Mouse (Mus musculus) lung, postnatal 0 days (tissue): Measurements from ENCODE around the gene Xdh. TPM values are rescaled to one million over a fixed set of nuclear protein-coding genes. Genes with fewer than 3 reads are reported as not detected.

Source experiments
- ATAC-seq: fragments of 200-750 bp; cut with Nextera tagmentation; 2 replicates; pipeline ENCODE4 v1.8.0; 2017; ENCODE audit warnings: moderate library complexity
- DNase-seq: peaks from one replicate; pipeline ENCODE4 v3.0.0-alpha.2; 2016; ENCODE audit warnings: low spot score
- H3K27ac ChIP-seq: fragments of 300-500 bp; sonication (generic); 2 replicates; pipeline ENCODE4 v1.5.1; 2014; ENCODE audit warnings: antibody characterized with exemption, mild to moderate bottlenecking, low read length, mixed read lengths
- H3K27me3 ChIP-seq: fragments of 300-500 bp; sonication (generic); replicated peaks from 2 replicates; pipeline ENCODE4 v1.6.1; 2014; ENCODE audit warnings: low read length, mixed read lengths; ENCODE audit not compliant: insufficient read depth
- H3K36me3 ChIP-seq: fragments of 300-500 bp; sonication (generic); 2 replicates; pipeline ENCODE4 v1.6.1; 2014; ENCODE audit warnings: low read length, mixed read lengths; ENCODE audit not compliant: insufficient read depth
- H3K4me1 ChIP-seq: fragments of 300-500 bp; sonication (generic); 2 replicates; pipeline ENCODE4 v1.6.1; 2014; ENCODE audit warnings: antibody characterized with exemption, low read depth, low read length, mixed read lengths; ENCODE audit not compliant: insufficient read depth
- H3K4me2 ChIP-seq: fragments of 300-500 bp; sonication (generic); replicated peaks from 2 replicates; pipeline ENCODE4 v1.6.1; 2014; ENCODE audit warnings: low read depth, mild to moderate bottlenecking, low read length, moderate library complexity, mixed read lengths
- H3K4me3 ChIP-seq: fragments of 300-500 bp; sonication (generic); 2 replicates; pipeline ENCODE4 v1.5.1; 2014; ENCODE audit warnings: low read depth, low read length
- H3K9ac ChIP-seq: fragments of 300-500 bp; sonication (generic); replicated peaks from 2 replicates; pipeline ENCODE4 v1.6.1; 2014; ENCODE audit warnings: low read depth, mild to moderate bottlenecking
- H3K9me3 ChIP-seq: fragments of 300-500 bp; sonication (generic); 2 replicates; pipeline ENCODE4 v1.6.1; 2016; ENCODE audit warnings: low read length, mixed read lengths
- CTCF ChIP-seq: IDR thresholded peaks from 2 replicates; pipeline ENCODE4 v1.5.1; 2016; ENCODE audit warnings: antibody characterized with exemption, mild to moderate bottlenecking
- EP300 ChIP-seq: IDR thresholded peaks from 2 replicates; pipeline ENCODE4 v1.6.1; 2016; ENCODE audit warnings: antibody characterized with exemption, mild to moderate bottlenecking, control low read depth
- WGBS: fragments of 180-500 bp; shearing (Covaris S2); extraction: QIAGEN DNeasy Blood & Tissue Kit; methylation state at CpG from one replicate; pipeline ENCODE4 v1.1.7; 2014; 5-methylcytosine and 5-hydroxymethylcytosine counted together
- polyA plus RNA-seq: library from polyadenylated mRNA; unstranded; fragments of >200 nt; fragmentation: Nextera tagmentation; extraction: Ambion mirVana; gene quantifications from 2 replicates; pipeline ENCODE4 v1.2.1, GENCODE M21; 2015

The Xdh gene
- polyA plus RNA-seq, 1 experiment from 2014 or later, result 34.0 TPM

DNA sequence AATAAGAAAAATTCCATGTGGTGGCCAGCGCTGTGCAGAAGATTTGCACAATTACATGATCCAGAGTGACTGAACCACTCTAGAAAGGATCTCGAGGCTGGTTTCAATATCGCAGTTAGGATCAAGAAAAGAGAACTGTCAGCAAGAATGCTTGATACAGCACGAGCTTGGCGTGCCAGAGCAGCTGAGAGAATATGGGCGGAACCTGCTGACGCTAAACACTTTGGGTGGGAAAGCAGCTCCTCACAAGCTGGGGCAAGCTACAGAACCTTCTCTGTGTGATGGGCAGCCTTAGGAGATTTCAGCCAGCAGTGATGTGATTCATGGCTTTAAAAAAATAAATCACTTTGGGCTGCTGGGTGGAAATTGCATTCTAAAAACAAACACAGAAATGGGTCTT, 12.9 kb downstream of the Xdh start:
- Histone ChIP-seq H3K4me3 (no peak overlapping the region), H3K27me3 (no peaks in the 10 kb centered on the region), H3K27ac (no peak overlapping the region), H3K9ac (no peak overlapping the region), H3K9me3 (no peaks in the 10 kb centered on the region), H3K4me1 (0 out of 2 replicates have a peak, but pooled peaks cover 3% of the 10 kb centered on the region), H3K4me2 (no peak overlapping the region), H3K36me3 (peaks cover 5% of the 10 kb centered on the region; the same call in 1 of the 2 replicates)
- TF ChIP-seq EP300 (no peak), CTCF (no peak)
- no peak for DNase-seq
- 60% methylated on average over 7 of the region's 7 CpGs for WGBS
- peak; percentile 23; the same call in 1 of the 2 replicates for ATAC-seq

DNA sequence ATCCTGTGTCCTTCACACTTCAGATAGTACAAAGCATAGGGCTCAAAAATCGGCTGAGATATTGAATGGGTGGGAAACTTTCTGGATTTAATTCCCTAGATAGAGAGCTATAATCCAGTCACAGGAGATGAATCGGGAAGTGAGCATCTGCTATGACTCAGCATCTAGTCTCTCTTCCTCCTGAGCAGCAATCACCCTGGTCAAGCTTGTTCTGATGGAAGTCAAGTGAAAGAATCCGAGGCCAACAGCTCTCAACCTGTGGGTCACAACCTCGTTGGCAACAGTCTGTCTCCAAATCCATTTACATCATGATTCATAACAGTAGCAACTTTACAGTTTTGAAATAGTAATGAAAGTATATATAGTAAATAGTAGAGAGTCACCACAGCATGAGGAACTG, 14.8 kb downstream of the Xdh start:
- ATAC-seq, result no peak
- no peak for DNase-seq
- H3K9ac ChIP-seq, result no peak overlapping the region
- H3K4me2 ChIP-seq, result no peak overlapping the region
- no peak overlapping the region for H3K27ac ChIP-seq
- peaks cover 5% of the 10 kb centered on the region; the same call in 1 of the 2 replicates for H3K36me3 ChIP-seq
- 83% methylated on average over 4 of the region's 4 CpGs for WGBS
- no peak for TF ChIP-seq EP300
- TF ChIP-seq CTCF, result no peak
- no peak overlapping the region for H3K4me3 ChIP-seq
- no peaks in the 10 kb centered on the region for H3K9me3 ChIP-seq
- 0 out of 2 replicates have a peak, but pooled peaks cover 3% of the 10 kb centered on the region for H3K4me1 ChIP-seq
- no peaks in the 10 kb centered on the region for H3K27me3 ChIP-seq

DNA sequence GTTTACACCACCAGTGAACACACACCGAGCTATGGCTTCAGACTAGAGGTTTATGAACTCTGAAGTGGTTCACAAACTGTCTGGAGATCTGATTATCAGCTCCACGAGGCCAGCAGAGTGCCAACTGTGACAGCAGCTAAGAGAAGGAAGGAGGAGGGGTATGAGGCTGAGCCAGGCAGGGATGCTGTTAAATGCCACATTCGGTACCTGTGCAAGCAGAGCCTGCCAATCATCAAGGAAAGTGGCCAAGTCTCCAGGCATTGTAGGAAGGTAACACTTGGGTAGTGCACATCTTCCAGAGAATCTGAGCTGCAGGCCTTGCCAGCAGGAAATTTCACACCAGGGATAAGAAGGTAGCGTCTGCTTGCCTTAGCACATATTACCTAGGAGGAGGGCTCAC, 15.7 kb downstream of the Xdh start:
- Histone ChIP-seq H3K9me3 (no peaks in the 10 kb centered on the region), H3K27ac (no peak overlapping the region), H3K9ac (no peak overlapping the region), H3K4me3 (no peak overlapping the region), H3K36me3 (peaks cover under 1% of the 10 kb centered on the region; the same call in 1 of the 2 replicates), H3K4me1 (0 out of 2 replicates have a peak, but pooled peaks cover 3% of the 10 kb centered on the region), H3K27me3 (no peaks in the 10 kb centered on the region), H3K4me2 (no peak overlapping the region)
- DNase-seq (no peak), ATAC-seq (no peak)
- WGBS, result 61% methylated on average over 4 of the region's 4 CpGs
- TF ChIP-seq EP300 (no peak), CTCF (no peak)

DNA sequence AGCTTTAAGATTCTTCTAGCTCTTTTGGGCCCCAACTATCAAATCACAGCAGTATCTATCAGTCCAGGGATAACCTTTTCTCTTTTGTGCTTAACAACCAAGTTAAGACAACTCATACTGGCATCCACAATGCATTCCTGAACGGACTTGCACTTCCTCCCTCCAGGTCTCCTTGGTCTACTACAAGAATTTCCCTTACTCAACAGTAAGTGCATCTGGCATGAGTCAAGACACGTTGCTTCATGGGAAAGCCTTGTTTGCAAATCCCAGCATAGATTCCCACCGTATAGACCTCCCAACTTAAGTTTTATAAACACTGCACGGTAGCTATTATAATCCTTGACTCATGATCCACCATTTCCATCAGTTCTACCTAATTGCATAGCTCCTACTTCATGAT, 16.4 kb downstream of the Xdh start:
- H3K27me3 ChIP-seq, result no peaks in the 10 kb centered on the region
- H3K9me3 ChIP-seq, result no peaks in the 10 kb centered on the region
- H3K9ac ChIP-seq, result no peak overlapping the region
- DNase-seq, result peak; percentile 16
- H3K4me2 ChIP-seq, result no peak overlapping the region
- TF ChIP-seq EP300 (no peak), CTCF (no peak)
- no peaks in the 10 kb centered on the region; the same call in 1 of the 2 replicates for H3K36me3 ChIP-seq
- H3K4me1 ChIP-seq, result 0 out of 2 replicates have a peak, but pooled peaks cover 3% of the 10 kb centered on the region
- 62% methylated on average over 4 of the region's 4 CpGs for WGBS
- no peak overlapping the region for H3K4me3 ChIP-seq
- no peak for ATAC-seq
- H3K27ac ChIP-seq, result no peak overlapping the region

DNA sequence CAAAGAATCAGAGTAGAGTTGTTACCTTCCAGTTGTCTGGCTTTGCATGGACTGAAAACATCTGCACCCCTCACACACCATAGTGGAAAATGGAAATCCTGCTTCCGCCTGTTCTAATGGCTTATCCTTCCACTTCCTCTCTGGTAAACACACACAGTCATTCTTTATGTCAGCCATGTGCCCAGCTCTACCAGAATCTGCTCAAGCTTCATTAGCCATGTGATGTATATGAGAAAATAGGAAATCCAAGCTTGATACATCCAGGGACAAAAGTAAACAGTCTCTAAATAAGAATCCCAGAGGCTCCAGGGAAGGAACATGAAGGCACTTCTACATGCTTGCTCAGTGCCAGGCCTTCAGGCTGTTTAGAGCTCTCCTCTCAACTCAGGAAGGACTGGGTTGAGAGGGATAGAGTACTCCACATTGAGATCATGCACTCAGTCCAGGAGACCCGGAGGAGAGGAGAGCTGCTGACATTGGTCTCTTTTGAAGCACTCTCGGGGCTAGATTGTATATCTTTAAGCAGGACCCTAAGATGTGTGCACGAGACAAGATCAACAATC, 17.4 kb downstream of the Xdh start:
- no peaks in the 10 kb centered on the region for H3K27me3 ChIP-seq
- 0 out of 2 replicates have a peak, but pooled peaks cover 3% of the 10 kb centered on the region for H3K4me1 ChIP-seq
- DNase-seq (peak; percentile 16), ATAC-seq (peak; percentile 68)
- H3K9me3 ChIP-seq, result no peaks in the 10 kb centered on the region
- H3K4me2 ChIP-seq, result no peak overlapping the region
- H3K36me3 ChIP-seq, result no peaks in the 10 kb centered on the region; the same call in 1 of the 2 replicates
- no peak overlapping the region for H3K9ac ChIP-seq
- 27% methylated on average over 4 of the region's 4 CpGs for WGBS
- TF ChIP-seq EP300, result peak; percentile 68; the same call in 1 of the 2 replicates
- TF ChIP-seq CTCF, result no peak
- no peak overlapping the region for H3K27ac ChIP-seq
- no peak overlapping the region for H3K4me3 ChIP-seq

DNA sequence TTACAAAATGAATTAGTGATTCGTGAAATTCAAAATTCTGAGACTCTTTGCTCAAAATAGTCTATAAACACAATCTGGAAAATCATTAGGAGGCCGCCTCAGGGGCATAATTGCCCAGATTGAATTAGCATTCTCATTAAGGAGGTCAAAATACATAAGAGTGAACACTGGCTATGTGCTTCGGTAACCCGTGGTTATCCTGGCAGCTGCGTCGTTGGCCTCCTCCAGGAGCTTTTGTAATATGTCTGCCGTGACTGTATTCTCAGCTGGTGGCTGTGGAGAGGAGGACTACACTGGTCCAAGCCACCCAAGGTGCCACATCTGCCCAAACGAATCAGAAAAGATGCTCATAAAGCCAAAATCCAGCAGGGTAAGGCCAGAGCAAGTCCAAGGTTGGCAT, 30.5 kb downstream of the Xdh start:
- Histone ChIP-seq H3K4me1 (no peaks in the 10 kb centered on the region), H3K27me3 (no peaks in the 10 kb centered on the region), H3K4me3 (no peak overlapping the region), H3K27ac (no peak overlapping the region), H3K9ac (no peak overlapping the region), H3K36me3 (peaks cover 19% of the 10 kb centered on the region), H3K9me3 (no peaks in the 10 kb centered on the region), H3K4me2 (no peak overlapping the region)
- no peak for DNase-seq
- WGBS, result 84% methylated on average over 8 of the region's 8 CpGs
- no peak for TF ChIP-seq EP300
- no peak for TF ChIP-seq CTCF
- ATAC-seq, result no peak
